Mouse (Mus musculus) liver, adult 2 months (tissue): ENCODE data around the gene Lhfpl3. TPM values are rescaled to one million over a fixed set of nuclear protein-coding genes. Genes with fewer than 3 reads are reported as not detected.

Source experiments
- DNase-seq: peaks from one replicate; pipeline ENCODE4 v3.0.0-alpha.2; 2011; ENCODE audit warnings: low read depth, low spot score; ENCODE audit errors: extremely low read depth
- H3K27ac ChIP-seq: fragments of 200-500 bp; replicated peaks from 2 replicates; pipeline ENCODE4 v1.5.1; 2012; ENCODE audit warnings: low read depth, mild to moderate bottlenecking, control low read depth, inconsistent platforms, low read length; ENCODE audit not compliant: insufficient read depth
- H3K27me3 ChIP-seq: fragments of 200-500 bp; 2 replicates; pipeline ENCODE4 v1.6.1; 2012; ENCODE audit warnings: mild to moderate bottlenecking, moderate library complexity, low read length, inconsistent platforms; ENCODE audit not compliant: control insufficient read depth, insufficient read depth
- H3K36me3 ChIP-seq: fragments of 200-500 bp; 2 replicates; pipeline ENCODE4 v1.6.1; 2012; ENCODE audit warnings: low read length, inconsistent platforms; ENCODE audit not compliant: control insufficient read depth, insufficient read depth
- H3K4me1 ChIP-seq: fragments of 200-500 bp; 2 replicates; pipeline ENCODE4 v1.6.1; 2011; ENCODE audit warnings: low read length; ENCODE audit not compliant: control insufficient read depth, insufficient read depth
- H3K4me3 ChIP-seq: fragments of 200-500 bp; 2 replicates; pipeline ENCODE4 v1.5.1; 2011; ENCODE audit warnings: low read depth, mild to moderate bottlenecking, control low read depth, low read length, moderate library complexity; ENCODE audit not compliant: insufficient read depth
- H3K79me2 ChIP-seq: fragments of 200-500 bp; 2 replicates; pipeline ENCODE4 v1.6.1; 2012; ENCODE audit warnings: inconsistent platforms, mild to moderate bottlenecking, low read length, moderate library complexity; ENCODE audit not compliant: control insufficient read depth, insufficient read depth
- H3K9ac ChIP-seq: fragments of 200-500 bp; 2 replicates; pipeline ENCODE4 v1.6.1; 2012; ENCODE audit warnings: low read depth, mild to moderate bottlenecking, control low read depth, inconsistent platforms, low read length
- CTCF ChIP-seq: fragments of 200-500 bp; IDR thresholded peaks from 2 replicates; pipeline ENCODE4 v1.5.1; 2011; ENCODE audit warnings: low read depth, low read length, control low read depth
- POLR2A ChIP-seq: fragments of 200-500 bp; IDR thresholded peaks from 2 replicates; pipeline ENCODE4 v1.6.1; 2011; ENCODE audit warnings: low read length, control low read depth; ENCODE audit not compliant: insufficient read depth; ENCODE audit errors: extremely low read depth
- WGBS: fragments of 180-500 bp; shearing (Covaris S2); methylation state at CpG from one replicate; pipeline ENCODE4 v1.1.7; 2018; 5-methylcytosine and 5-hydroxymethylcytosine counted together
- polyA plus RNA-seq: library from polyadenylated mRNA; depleted of rRNA; stranded (reverse); fragments of >200 nt; gene quantifications from 2 replicates; pipeline ENCODE4 v1.2.3, GENCODE M21; 2012
- total RNA-seq: library from RNA; depleted of rRNA; stranded (reverse); fragments of >200 nt; gene quantifications from 2 replicates; pipeline ENCODE4 v1.2.3, GENCODE M21; 2014

Gene Lhfpl3
- total and polyA plus RNA-seq, 2 experiments, result 0.02 TPM; not detected in 1

GRCm38 (mm10) chr5:22770726-22771125 is 24.9 kb downstream of the Lhfpl3 start:
- peak; percentile 0 for DNase-seq
- H3K27me3 ChIP-seq, result no peaks in the 10 kb centered on the region
- TF ChIP-seq CTCF (no peak), POLR2A (no peak)
- H3K9ac ChIP-seq, result no peak overlapping the region
- no peak overlapping the region for H3K27ac ChIP-seq
- 45% methylated on average over 1 of the region's 1 CpGs for WGBS
- no peaks in the 10 kb centered on the region for H3K36me3 ChIP-seq
- no peaks in the 10 kb centered on the region for H3K79me2 ChIP-seq
- H3K4me3 ChIP-seq, result no peak overlapping the region
- H3K4me1 ChIP-seq, result no peaks in the 10 kb centered on the region

GRCm38 (mm10) chr5:22795361-22795760 is 49.5 kb downstream of the Lhfpl3 start:
- 22% methylated on average over 1 of the region's 1 CpGs for WGBS
- TF ChIP-seq CTCF (no peak), POLR2A (no peak)
- H3K4me1 ChIP-seq, result no peaks in the 10 kb centered on the region
- no peak overlapping the region for H3K27ac ChIP-seq
- no peak overlapping the region for H3K4me3 ChIP-seq
- no peaks in the 10 kb centered on the region for H3K79me2 ChIP-seq
- no peaks in the 10 kb centered on the region for H3K27me3 ChIP-seq
- DNase-seq, result no peak
- H3K36me3 ChIP-seq, result no peaks in the 10 kb centered on the region
- H3K9ac ChIP-seq, result no peak overlapping the region

GRCm38 (mm10) chr5:22813426-22813825 is 67.6 kb downstream of the Lhfpl3 start:
- no peak overlapping the region for H3K4me3 ChIP-seq
- H3K9ac ChIP-seq, result no peak overlapping the region
- no peaks in the 10 kb centered on the region for H3K27me3 ChIP-seq
- no peak for TF ChIP-seq POLR2A
- H3K4me1 ChIP-seq, result no peaks in the 10 kb centered on the region
- WGBS, result 71% methylated on average over 4 of the region's 4 CpGs
- no peak for DNase-seq
- no peaks in the 10 kb centered on the region for H3K79me2 ChIP-seq
- no peaks in the 10 kb centered on the region for H3K36me3 ChIP-seq
- H3K27ac ChIP-seq, result no peak overlapping the region

GRCm38 (mm10) chr5:22829822-22830450 is 84.1 kb downstream of the Lhfpl3 start:
- H3K27ac ChIP-seq, result no peak overlapping the region
- no peaks in the 10 kb centered on the region for H3K79me2 ChIP-seq
- no peak for DNase-seq
- no peak overlapping the region for H3K9ac ChIP-seq
- no peaks in the 10 kb centered on the region for H3K27me3 ChIP-seq
- no peaks in the 10 kb centered on the region for H3K4me1 ChIP-seq
- no peaks in the 10 kb centered on the region for H3K36me3 ChIP-seq
- TF ChIP-seq POLR2A (no peak), CTCF (no peak)
- no peak overlapping the region for H3K4me3 ChIP-seq
- 87% methylated on average over 3 of the region's 3 CpGs for WGBS

GRCm38 (mm10) chr5:22851572-22851971 is 105.7 kb downstream of the Lhfpl3 start:
- DNase-seq, result peak; percentile 8
- Histone ChIP-seq H3K9ac (no peak overlapping the region), H3K27ac (no peak overlapping the region), H3K36me3 (no peaks in the 10 kb centered on the region), H3K4me3 (no peak overlapping the region), H3K79me2 (no peaks in the 10 kb centered on the region), H3K4me1 (no peaks in the 10 kb centered on the region), H3K27me3 (no peaks in the 10 kb centered on the region)
- no peak for TF ChIP-seq POLR2A
- no peak for TF ChIP-seq CTCF
- WGBS, result 51% methylated on average over 14 of the region's 14 CpGs

- H3K27me3 ChIP-seq, result no peaks in the 10 kb centered on the region
- no peaks in the 10 kb centered on the region for H3K79me2 ChIP-seq
- TF ChIP-seq CTCF (no peak), POLR2A (no peak)
- H3K9ac ChIP-seq, result no peak overlapping the region
- 84% methylated on average over 2 of the region's 2 CpGs for WGBS
- no peak overlapping the region for H3K4me3 ChIP-seq
- no peaks in the 10 kb centered on the region for H3K36me3 ChIP-seq
- H3K27ac ChIP-seq, result no peak overlapping the region
- DNase-seq, result no peak
- no peaks in the 10 kb centered on the region for H3K4me1 ChIP-seq
Measured at GRCm38 (mm10) chr5:22853503-22853902, 107.6 kb downstream of the Lhfpl3 start.
